Mouse (Mus musculus): Measurements from ENCODE around the gene Aox3. TPM values are rescaled to one million over a fixed set of nuclear protein-coding genes. Genes with fewer than 3 reads are reported as not detected.

The Aox3 gene
- polyA plus RNA-seq, 1 experiment = 0.14 TPM

DNA sequence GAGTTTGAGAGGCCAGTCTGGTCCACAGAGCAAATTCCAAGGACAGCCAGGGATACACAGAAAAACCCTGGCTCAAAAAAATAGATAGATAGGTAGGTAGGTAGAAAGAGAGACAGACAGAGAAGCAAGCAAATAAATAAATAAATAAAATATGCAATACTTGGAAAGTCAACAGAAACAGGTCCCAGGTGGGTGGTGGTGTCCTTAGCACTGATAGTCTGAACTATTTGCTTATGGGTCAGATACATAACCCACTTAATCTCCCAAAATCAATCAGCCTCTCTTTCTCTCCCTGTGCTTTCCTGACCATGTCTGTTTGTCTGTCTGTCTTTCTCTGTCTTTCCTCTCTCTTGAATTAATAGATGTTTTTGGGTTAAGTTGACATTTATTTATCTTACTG is 35.0 kb upstream of the Aox3 start:
- Histone ChIP-seq H3K4me3 (ENCODE audit: insufficient read depth, low read length) (no peak overlapping the region), H3K4me1 (ENCODE audit: control insufficient read depth, insufficient read depth, low read length) (peaks cover 4% of the 10 kb centered on the region; the same call in 1 of the 2 replicates), H3K27ac (ENCODE audit: insufficient read depth, low read length) (no peak overlapping the region)
- TF ChIP-seq CTCF (IDR thresholded peaks at IDR 0.05; ENCODE audit: borderline replicate concordance, insufficient read depth, low read length) (no peak), POLR2A (IDR thresholded peaks at IDR 0.05; ENCODE audit: low read depth, low read length) (no peak)

DNA sequence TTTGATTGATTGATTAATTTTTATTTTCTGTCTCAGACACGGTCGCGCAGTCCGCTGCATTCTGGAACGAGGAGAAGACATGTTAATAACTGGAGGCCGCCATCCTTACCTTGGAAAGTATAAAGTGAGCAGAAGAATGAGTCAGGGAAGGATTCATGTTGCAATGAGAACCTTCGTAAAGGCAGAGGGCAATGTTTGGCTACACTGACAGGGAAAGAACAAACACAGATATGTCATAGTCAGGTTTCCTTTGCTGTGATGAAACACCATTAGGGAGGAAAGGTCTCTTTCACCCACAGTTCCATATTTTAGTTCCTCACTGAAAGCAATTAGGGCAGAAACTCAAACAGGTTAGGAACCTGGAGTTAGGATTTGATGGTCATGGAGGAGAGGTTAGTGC is 34.5 kb upstream of the Aox3 start:
- Histone ChIP-seq H3K27ac (ENCODE audit: insufficient read depth, low read length) (no peak overlapping the region), H3K4me1 (ENCODE audit: control insufficient read depth, insufficient read depth, low read length) (no peaks in the 10 kb centered on the region), H3K4me3 (ENCODE audit: insufficient read depth, low read length) (no peak overlapping the region)
- TF ChIP-seq CTCF (IDR thresholded peaks at IDR 0.05; ENCODE audit: borderline replicate concordance, insufficient read depth, low read length) (no peak), POLR2A (IDR thresholded peaks at IDR 0.05; ENCODE audit: low read depth, low read length) (no peak)

DNA sequence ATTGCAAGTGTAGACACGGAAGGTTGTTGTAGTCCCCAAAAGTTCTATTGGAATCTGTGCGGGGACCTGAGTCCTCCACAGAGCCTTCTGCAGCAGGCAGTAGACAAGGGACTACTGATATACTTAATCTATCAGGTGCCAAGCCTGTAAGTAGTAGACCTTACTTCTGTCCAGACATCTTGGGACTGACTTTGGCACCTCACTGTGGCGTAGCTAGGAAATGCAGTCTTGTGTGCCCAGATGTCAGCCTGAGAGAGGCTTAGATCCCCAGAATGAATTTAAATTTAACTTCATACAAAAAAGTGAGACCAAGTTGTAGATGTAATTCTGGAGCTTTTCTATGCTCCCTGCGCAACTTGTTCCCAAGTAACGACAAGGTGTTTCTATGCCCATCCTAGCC is 33.2 kb upstream of the Aox3 start:
- no peak overlapping the region for H3K27ac ChIP-seq (ENCODE audit: insufficient read depth, low read length)
- TF ChIP-seq POLR2A (IDR thresholded peaks at IDR 0.05; ENCODE audit: low read depth, low read length) (no peak), CTCF (IDR thresholded peaks at IDR 0.05; ENCODE audit: borderline replicate concordance, insufficient read depth, low read length) (no peak)
- no peak overlapping the region for H3K4me3 ChIP-seq (ENCODE audit: insufficient read depth, low read length)
- no peaks in the 10 kb centered on the region for H3K4me1 ChIP-seq (ENCODE audit: control insufficient read depth, insufficient read depth, low read length)

DNA sequence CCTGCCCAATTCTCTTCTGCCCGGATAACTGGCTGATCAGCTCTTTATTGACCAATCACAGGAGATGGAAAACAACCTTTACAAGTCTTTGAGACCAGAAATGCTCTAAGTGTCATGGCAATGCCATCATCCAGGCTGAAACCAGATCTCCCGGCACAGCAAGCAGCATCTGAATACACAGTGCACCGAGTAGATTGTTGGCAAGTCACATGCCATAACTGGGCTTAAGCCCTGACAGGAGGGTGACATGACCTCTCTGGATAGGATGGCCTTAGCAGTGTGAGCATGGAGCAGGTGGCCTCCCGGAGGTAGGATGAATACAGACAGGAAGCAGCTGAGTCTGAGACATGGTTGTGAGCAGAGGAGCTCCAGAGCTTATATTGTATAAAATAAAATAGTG is 32.5 kb upstream of the Aox3 start:
- Histone ChIP-seq H3K4me1 (ENCODE audit: control insufficient read depth, insufficient read depth, low read length) (no peaks in the 10 kb centered on the region), H3K4me3 (ENCODE audit: insufficient read depth, low read length) (no peak overlapping the region), H3K27ac (ENCODE audit: insufficient read depth, low read length) (no peak overlapping the region)
- TF ChIP-seq POLR2A (IDR thresholded peaks at IDR 0.05; ENCODE audit: low read depth, low read length) (no peak), CTCF (IDR thresholded peaks at IDR 0.05; ENCODE audit: borderline replicate concordance, insufficient read depth, low read length) (no peak)

DNA sequence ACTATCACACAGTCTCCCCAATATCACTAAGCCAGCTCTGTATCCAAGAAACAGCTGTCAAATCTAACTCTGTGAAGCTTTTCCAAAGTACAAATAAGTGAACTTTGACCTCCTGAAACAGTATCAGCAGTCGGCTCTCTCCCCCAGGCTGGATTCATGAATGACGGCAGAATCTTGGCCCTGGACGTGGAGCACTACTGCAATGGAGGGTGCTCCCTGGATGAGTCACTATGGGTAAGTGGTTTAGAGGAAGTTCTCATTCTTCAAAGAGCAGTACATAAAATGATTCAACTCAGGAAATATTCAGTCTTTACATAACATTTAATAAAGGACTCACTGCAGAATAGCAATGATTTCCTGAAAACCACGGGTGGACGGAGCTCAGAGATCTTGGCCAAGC is 31.6 kb upstream of the Aox3 start:
- no peak for TF ChIP-seq POLR2A (IDR thresholded peaks at IDR 0.05; ENCODE audit: low read depth, low read length)

DNA sequence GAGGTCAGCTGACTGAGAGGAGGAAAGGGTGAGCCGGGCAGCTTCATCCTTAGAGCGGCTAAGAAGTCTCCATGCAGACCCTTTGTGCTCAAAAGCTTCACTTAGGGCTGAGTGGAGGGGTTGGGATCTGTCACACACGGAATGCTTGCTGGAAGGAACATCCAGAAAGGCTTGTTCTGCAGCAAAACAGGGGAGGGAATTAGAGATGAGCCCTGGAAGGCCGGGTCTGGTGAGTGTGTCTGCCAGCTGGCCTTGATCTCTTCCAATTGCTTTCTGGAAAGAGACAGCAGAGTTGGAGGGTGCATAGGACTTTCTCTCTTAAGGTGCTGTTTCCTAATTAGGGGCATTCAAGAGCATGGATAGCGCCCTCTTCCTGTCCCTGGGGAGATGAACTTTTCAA is 23.6 kb upstream of the Aox3 start:
- TF ChIP-seq POLR2A (IDR thresholded peaks at IDR 0.05; ENCODE audit: low read depth, low read length) = no peak
- TF ChIP-seq CTCF (IDR thresholded peaks at IDR 0.05; ENCODE audit: borderline replicate concordance, insufficient read depth, low read length) = no peak
- Histone ChIP-seq H3K4me1 (ENCODE audit: control insufficient read depth, insufficient read depth, low read length) (no peaks in the 10 kb centered on the region), H3K4me3 (ENCODE audit: insufficient read depth, low read length) (no peak overlapping the region)

More for the DNA sequence above, 31.6 kb upstream of the Aox3 start:
- no peak overlapping the region for H3K27ac ChIP-seq (ENCODE audit: insufficient read depth, low read length)
- no peaks in the 10 kb centered on the region for H3K4me1 ChIP-seq (ENCODE audit: control insufficient read depth, insufficient read depth, low read length)
- H3K4me3 ChIP-seq (ENCODE audit: insufficient read depth, low read length) = no peak overlapping the region

DNA sequence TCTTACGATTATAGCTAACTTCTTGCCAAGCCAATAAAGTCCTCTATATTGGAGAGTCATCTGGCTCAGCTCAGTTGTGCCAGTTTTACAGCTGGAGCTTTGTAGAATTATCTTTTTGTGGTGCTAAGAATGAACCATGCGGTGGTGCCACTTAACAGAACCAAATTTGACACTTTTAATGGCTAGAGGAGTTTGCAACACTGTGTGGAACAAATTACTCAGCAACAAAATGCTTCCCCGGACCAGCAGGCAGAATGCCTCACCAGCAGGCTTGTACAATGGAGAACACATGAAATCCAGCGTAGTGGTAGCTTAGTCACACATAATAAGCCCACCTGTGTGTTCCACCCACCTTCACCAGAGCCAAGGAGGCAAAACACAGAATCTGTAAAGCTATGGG is 22.7 kb upstream of the Aox3 start:
- TF ChIP-seq CTCF (IDR thresholded peaks at IDR 0.05; ENCODE audit: borderline replicate concordance, insufficient read depth, low read length) = no peak
- no peak for TF ChIP-seq POLR2A (IDR thresholded peaks at IDR 0.05; ENCODE audit: low read depth, low read length)
- no peak overlapping the region for H3K4me3 ChIP-seq (ENCODE audit: insufficient read depth, low read length)
- H3K27ac ChIP-seq (ENCODE audit: insufficient read depth, low read length) = no peak overlapping the region
- no peaks in the 10 kb centered on the region for H3K4me1 ChIP-seq (ENCODE audit: control insufficient read depth, insufficient read depth, low read length)

More for the DNA sequence above, 23.6 kb upstream of the Aox3 start:
- no peak overlapping the region for H3K27ac ChIP-seq (ENCODE audit: insufficient read depth, low read length)

DNA sequence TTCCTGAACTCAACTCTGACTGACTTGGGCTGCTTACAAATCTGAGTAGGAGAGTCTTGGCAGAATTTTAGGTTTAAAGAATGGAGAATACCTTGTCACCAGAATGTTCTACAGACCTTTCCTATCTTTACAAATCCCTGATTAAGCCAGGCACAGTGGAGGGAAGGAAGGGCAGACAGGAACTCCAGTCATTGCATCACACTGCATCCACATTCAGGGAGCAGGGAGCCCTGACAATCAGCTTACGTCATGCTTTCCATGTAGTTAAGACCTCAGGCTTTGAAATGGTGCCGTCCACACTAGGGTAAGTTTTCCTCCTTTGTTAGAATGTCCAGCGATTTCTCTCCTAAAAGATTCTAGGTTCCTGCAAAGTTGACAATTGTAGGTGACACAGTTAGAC is 21.7 kb upstream of the Aox3 start:
- TF ChIP-seq POLR2A (IDR thresholded peaks at IDR 0.05; ENCODE audit: low read depth, low read length) (no peak), CTCF (IDR thresholded peaks at IDR 0.05; ENCODE audit: borderline replicate concordance, insufficient read depth, low read length) (no peak)
- Histone ChIP-seq H3K4me1 (ENCODE audit: control insufficient read depth, insufficient read depth, low read length) (no peaks in the 10 kb centered on the region), H3K4me3 (ENCODE audit: insufficient read depth, low read length) (no peak overlapping the region), H3K27ac (ENCODE audit: insufficient read depth, low read length) (no peak overlapping the region)

DNA sequence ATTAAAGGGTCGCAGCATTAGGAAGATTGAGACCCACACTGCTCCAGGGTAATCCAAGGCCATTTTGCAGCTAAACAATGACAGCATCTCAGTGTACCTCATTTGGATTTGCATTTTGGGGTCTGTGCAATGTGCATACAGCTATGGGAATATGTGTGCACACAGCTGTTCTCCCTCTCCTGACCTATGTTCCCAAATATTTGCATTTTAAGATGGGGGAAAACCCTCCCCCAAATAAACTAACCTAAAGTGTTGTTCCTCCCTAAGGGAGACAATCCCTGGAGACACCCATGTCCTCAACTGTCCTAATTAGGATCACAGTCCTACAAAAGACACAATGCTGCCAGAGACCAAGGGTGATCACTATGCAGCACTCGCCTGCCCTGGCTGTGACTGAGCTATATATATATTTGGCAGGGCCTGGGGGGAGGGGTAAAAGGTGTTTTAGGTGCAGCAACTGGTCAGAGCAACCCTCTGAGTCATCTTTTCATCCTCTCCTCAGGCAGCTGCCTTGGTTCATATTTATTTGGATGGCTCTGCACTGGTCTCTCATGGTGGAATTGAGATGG is 20.9 kb upstream of the Aox3 start:
- H3K4me3 ChIP-seq (ENCODE audit: insufficient read depth, low read length) = no peak overlapping the region
- TF ChIP-seq CTCF (IDR thresholded peaks at IDR 0.05; ENCODE audit: borderline replicate concordance, insufficient read depth, low read length) = no peak
- TF ChIP-seq POLR2A (IDR thresholded peaks at IDR 0.05; ENCODE audit: low read depth, low read length) = no peak

DNA sequence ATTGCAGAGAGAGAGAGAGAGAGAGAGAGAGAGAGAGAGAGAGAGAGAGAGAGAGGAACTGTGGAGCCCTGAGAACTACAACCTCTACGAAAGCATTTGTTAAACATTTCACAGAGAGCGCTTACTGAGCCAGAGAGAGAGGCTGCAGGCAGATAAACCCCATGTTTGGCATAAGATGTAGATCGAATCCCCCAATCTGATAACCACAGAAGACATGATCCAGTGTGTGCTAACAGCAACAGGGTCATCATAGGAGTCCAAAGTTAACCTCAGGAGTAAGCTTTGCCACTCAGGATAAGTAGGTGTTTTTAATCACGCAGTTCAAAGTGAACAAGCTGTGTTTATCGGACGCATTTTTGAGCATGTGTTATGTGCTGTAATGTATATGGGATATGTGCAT is 15.6 kb upstream of the Aox3 start:
- Histone ChIP-seq H3K27ac (ENCODE audit: insufficient read depth, low read length) (no peak overlapping the region), H3K4me3 (ENCODE audit: insufficient read depth, low read length) (no peak overlapping the region), H3K4me1 (ENCODE audit: control insufficient read depth, insufficient read depth, low read length) (no peaks in the 10 kb centered on the region)
- TF ChIP-seq CTCF (IDR thresholded peaks at IDR 0.05; ENCODE audit: borderline replicate concordance, insufficient read depth, low read length) (no peak), POLR2A (IDR thresholded peaks at IDR 0.05; ENCODE audit: low read depth, low read length) (no peak)

More for the DNA sequence above, 20.9 kb upstream of the Aox3 start:
- no peak overlapping the region for H3K27ac ChIP-seq (ENCODE audit: insufficient read depth, low read length)
- H3K4me1 ChIP-seq (ENCODE audit: control insufficient read depth, insufficient read depth, low read length) = no peaks in the 10 kb centered on the region

DNA sequence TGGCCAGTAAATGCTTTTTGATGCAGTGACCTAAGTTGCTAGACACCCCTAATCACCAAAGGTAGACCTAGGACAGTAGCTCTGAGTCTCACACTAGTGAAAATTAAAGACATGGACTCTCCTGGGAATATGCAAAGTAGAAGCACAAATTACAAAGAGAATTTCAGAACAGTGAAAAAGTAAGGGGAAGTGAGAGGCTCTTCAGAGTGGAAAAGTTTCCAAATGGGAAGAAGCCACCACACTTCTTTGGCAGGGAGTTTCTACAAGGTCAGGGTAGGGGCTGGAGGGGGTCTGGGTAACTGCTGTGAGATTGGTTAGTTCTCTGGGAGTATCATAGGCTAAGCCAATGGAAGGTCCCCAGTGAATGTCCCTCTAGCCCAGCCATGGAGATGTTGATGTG is 13.8 kb upstream of the Aox3 start:
- no peak for TF ChIP-seq CTCF (IDR thresholded peaks at IDR 0.05; ENCODE audit: borderline replicate concordance, insufficient read depth, low read length)
- no peak for TF ChIP-seq POLR2A (IDR thresholded peaks at IDR 0.05; ENCODE audit: low read depth, low read length)
- no peak overlapping the region for H3K4me3 ChIP-seq (ENCODE audit: insufficient read depth, low read length)
- no peaks in the 10 kb centered on the region for H3K4me1 ChIP-seq (ENCODE audit: control insufficient read depth, insufficient read depth, low read length)
- no peak overlapping the region for H3K27ac ChIP-seq (ENCODE audit: insufficient read depth, low read length)

Measured in embryonic fibroblast, embryonic 13.5 days (primary cell).